Comparison of ENCODE assay signal across 8 mouse cellular contexts in the genomic region with DNA sequence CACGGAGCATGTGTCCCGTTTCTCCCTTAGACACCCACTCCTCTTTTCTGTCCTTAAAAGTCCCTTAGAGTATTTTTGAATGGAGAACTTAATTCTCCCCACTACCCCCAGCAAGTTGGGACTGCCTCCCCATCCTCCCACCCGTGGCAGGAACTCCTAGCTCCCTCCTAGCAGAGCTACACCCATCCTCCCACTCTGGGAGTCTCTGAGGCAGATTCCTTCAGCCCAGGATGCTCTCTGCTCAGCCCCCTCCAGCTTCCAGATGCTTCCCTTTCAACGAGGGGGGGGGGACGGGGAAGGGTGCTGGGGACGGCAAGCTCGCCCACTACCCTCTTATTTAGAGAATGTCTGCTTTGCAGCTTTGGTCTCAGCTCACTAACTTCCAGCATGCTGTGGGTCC. TPM values are rescaled to one million over a fixed set of nuclear protein-coding genes. Genes with fewer than 3 reads are reported as not detected.
DNase-seq lines count a peak whose midpoint lies in the region; ATAC-seq and TF ChIP-seq lines count a peak whose summit lies in the region.

No protein-coding gene starts in this region.

- no peaks in the 10 kb centered on the region for H3K36me3 ChIP-seq in kidney, adult 2 months (ENCODE audit: control insufficient read depth, insufficient read depth, low read length)
- H3K36me3 ChIP-seq in embryonic facial prominence, embryonic 11.5 days (replicated peaks; ENCODE audit: control insufficient read depth, insufficient read depth, low read depth, low read length), result no peaks in the 10 kb centered on the region
- no peaks in the 10 kb centered on the region for H3K36me3 ChIP-seq in hindbrain, embryonic 12.5 days
- H3K36me3 ChIP-seq in midbrain, embryonic 13.5 days, result no peaks in the 10 kb centered on the region

- H3K27ac ChIP-seq in kidney, adult 2 months (ENCODE audit: insufficient read depth, low read depth, low read length), result no peak overlapping the region
- no peak overlapping the region for H3K27ac ChIP-seq in embryonic facial prominence, embryonic 11.5 days (replicated peaks; ENCODE audit: low read depth, low read length)
- H3K27ac ChIP-seq in hindbrain, embryonic 12.5 days, result no peak overlapping the region
- H3K27ac ChIP-seq in midbrain, embryonic 13.5 days, result no peak overlapping the region

- peak overlapping the region; percentile 58; the same call in 1 of the 2 replicates for H3K9ac ChIP-seq in embryonic facial prominence, embryonic 11.5 days (replicated peaks; ENCODE audit: low read length)
- H3K9ac ChIP-seq in hindbrain, embryonic 12.5 days, result no peak overlapping the region
- H3K9ac ChIP-seq in midbrain, embryonic 13.5 days (replicated peaks), result no peak overlapping the region

- no peak; the same call in 1 of the 2 replicates for ATAC-seq in embryonic facial prominence, embryonic 11.5 days (replicated peaks; ENCODE audit: insufficient number of reproducible peaks, low FRiP score, low TSS enrichment, low read depth)
- ATAC-seq in hindbrain, embryonic 12.5 days (ENCODE audit: low FRiP score), result 0 out of 2 replicates have a peak, but pooled peaks have one; percentile 7
- peak; percentile 10; the same call in 1 of the 2 replicates for ATAC-seq in midbrain, embryonic 13.5 days

- H3K4me2 ChIP-seq in embryonic facial prominence, embryonic 11.5 days (ENCODE audit: low read depth, low read length), result peak overlapping the region; percentile 91
- peak overlapping the region; percentile 80 for H3K4me2 ChIP-seq in hindbrain, embryonic 12.5 days (replicated peaks)
- peak overlapping the region; percentile 77 for H3K4me2 ChIP-seq in midbrain, embryonic 13.5 days (replicated peaks)

- DNase-seq in kidney, adult 2 months, result no peak
- no peak for DNase-seq in kidney, adult 8-10 months
- DNase-seq in embryonic facial prominence, embryonic 11.5 days (ENCODE audit: low spot score), result no peak
- no peak for DNase-seq in right cerebral cortex, adult 2 months (ENCODE audit: low spot score in 2 of 2)
- DNase-seq in urinary bladder, postnatal 36 days (ENCODE audit: low spot score in 2 of 2), result no peak
- DNase-seq in thymus, postnatal 4 days, result no peak

- H3K9me3 ChIP-seq in embryonic facial prominence, embryonic 11.5 days (replicated peaks; ENCODE audit: control insufficient read depth, low read length), result no peaks in the 10 kb centered on the region
- no peaks in the 10 kb centered on the region for H3K9me3 ChIP-seq in hindbrain, embryonic 12.5 days (replicated peaks)
- H3K9me3 ChIP-seq in midbrain, embryonic 13.5 days, result no peaks in the 10 kb centered on the region

- no peaks in the 10 kb centered on the region for H3K27me3 ChIP-seq in kidney, adult 2 months (replicated peaks; ENCODE audit: control insufficient read depth, insufficient read depth, low read length)
- H3K27me3 ChIP-seq in embryonic facial prominence, embryonic 11.5 days (ENCODE audit: control insufficient read depth, insufficient read depth, low read length), result no peaks in the 10 kb centered on the region
- peaks cover 27% of the 10 kb centered on the region for H3K27me3 ChIP-seq in hindbrain, embryonic 12.5 days
- peaks cover 34% of the 10 kb centered on the region for H3K27me3 ChIP-seq in midbrain, embryonic 13.5 days

- no peaks in the 10 kb centered on the region for H3K4me1 ChIP-seq in kidney, adult 2 months (ENCODE audit: control insufficient read depth, insufficient read depth, low read length)
- H3K4me1 ChIP-seq in embryonic facial prominence, embryonic 11.5 days (ENCODE audit: control insufficient read depth, insufficient read depth, low read length), result no peaks in the 10 kb centered on the region; the same call in 1 of the 2 replicates
- H3K4me1 ChIP-seq in hindbrain, embryonic 12.5 days, result peaks cover 10% of the 10 kb centered on the region
- peaks cover 13% of the 10 kb centered on the region for H3K4me1 ChIP-seq in midbrain, embryonic 13.5 days (replicated peaks)

- TF ChIP-seq POLR2A in kidney, adult 2 months (IDR thresholded peaks at IDR 0.05; ENCODE audit: low read depth, low read length), result no peak

- WGBS in kidney, adult 2 months, result 30% methylated on average over 7 of the region's 7 CpGs
- WGBS in embryonic facial prominence, embryonic 11.5 days, result 23% methylated on average over 7 of the region's 7 CpGs
- 26% methylated on average over 7 of the region's 7 CpGs for WGBS in hindbrain, embryonic 12.5 days
- 26% methylated on average over 7 of the region's 7 CpGs for WGBS in midbrain, embryonic 13.5 days

- peak overlapping the region; percentile 43; the same call in 1 of the 2 replicates for H3K4me3 ChIP-seq in kidney, adult 2 months (ENCODE audit: insufficient read depth, low read depth, low read length)
- H3K4me3 ChIP-seq in embryonic facial prominence, embryonic 11.5 days (ENCODE audit: low read depth, low read length), result peak overlapping the region; percentile 45
- peak overlapping the region; percentile 42 for H3K4me3 ChIP-seq in hindbrain, embryonic 12.5 days
- H3K4me3 ChIP-seq in midbrain, embryonic 13.5 days (replicated peaks), result 0 out of 2 replicates have a peak overlapping the region, but pooled peaks have one; percentile 50

- no peak for TF ChIP-seq CTCF in kidney, adult 2 months (conservative IDR thresholded peaks at IDR 0.05; ENCODE audit: insufficient read depth, insufficient read length, low read depth, low read length)

RNA-seq across cellular contexts. Expression of a gene that starts 1.1 kb away (rescaled TPM):
- 22.1 and 26.2 TPM in 2 replicates for polyA plus RNA-seq in kidney, adult 2 months (2012; rRNA removed)
- polyA plus RNA-seq in embryonic facial prominence, embryonic 11.5 days (2014; fragmentation: Nextera tagmentation; extraction: Ambion mirVana), result 2.5 and 3.4 TPM in 2 replicates
- polyA plus RNA-seq in hindbrain, embryonic 12.5 days (2016; fragmentation: Nextera tagmentation; extraction: Ambion mirVana), result 1.8 TPM in 2 replicates
- polyA plus RNA-seq in midbrain, embryonic 13.5 days (2015; fragmentation: Nextera tagmentation; extraction: Ambion mirVana), result 0.84 and 1.0 TPM in 2 replicates

RNA-seq across cellular contexts. Expression of a gene that starts 27.1 kb away (rescaled TPM):
- polyA plus RNA-seq in kidney, adult 2 months (2012; rRNA removed), result 31.0 and 36.1 TPM in 2 replicates
- 30.3 and 36.4 TPM in 2 replicates for polyA plus RNA-seq in embryonic facial prominence, embryonic 11.5 days (2014; fragmentation: Nextera tagmentation; extraction: Ambion mirVana)
- polyA plus RNA-seq in hindbrain, embryonic 12.5 days (2016; fragmentation: Nextera tagmentation; extraction: Ambion mirVana), result 36.6 and 40.8 TPM in 2 replicates
- 17.5 and 18.9 TPM in 2 replicates for polyA plus RNA-seq in midbrain, embryonic 13.5 days (2015; fragmentation: Nextera tagmentation; extraction: Ambion mirVana)
